Mouse (Mus musculus) Patski (cell line): ENCODE results near the gene Acvr1b. TPM values are rescaled to one million over a fixed set of nuclear protein-coding genes. Genes with fewer than 3 reads are reported as not detected.

ENCODE experiments used
- ATAC-seq: fragments of 100-300 bp; one replicate; pipeline ENCODE4 v1.8.0; 2021
- CTCF ChIA-PET: fragments of 350-600 bp; sonication (Branson Sonifier 250); formaldehyde crosslinking; loops from one replicate; lab custom pipeline; 2022; ENCODE audit warnings: inconsistent platforms; lab: Charles Lee
- POLR2A ChIA-PET: fragments of 350-600 bp; sonication (Branson Sonifier 250); formaldehyde crosslinking; loops from one replicate; lab custom pipeline; 2022; ENCODE audit warnings: antibody characterized with exemption, inconsistent platforms; lab: Charles Lee
- DNase-seq: peaks from one replicate; pipeline ENCODE4 v3.0.0-alpha.2; 2011; ENCODE audit warnings: low read depth, low spot score
- H3K27me3 ChIP-seq: fragments of 371-371 bp; one replicate; pipeline ENCODE4 v1.5.1; 2021
- CTCF ChIP-seq: fragments of 100-300 bp; IDR thresholded peaks from one replicate; pipeline ENCODE4 v1.5.1; 2021
- in situ Hi-C: fragments of 300-500 bp; cut with MboI; formaldehyde crosslinking; loops from 3 replicates; pipeline ENCODE4 v1.11.1; 2018; ENCODE audit warnings: low pct_unique_long_range_greater_than_20kb, mixed read lengths
- polyA plus RNA-seq: library from polyadenylated mRNA; unstranded; gene quantifications from one replicate; pipeline ENCODE4 v1.2.3, GENCODE M21; 2021

Acvr1b gene
- polyA plus RNA-seq, 1 experiment from 2014 or later, result 31.1 TPM

DNA sequence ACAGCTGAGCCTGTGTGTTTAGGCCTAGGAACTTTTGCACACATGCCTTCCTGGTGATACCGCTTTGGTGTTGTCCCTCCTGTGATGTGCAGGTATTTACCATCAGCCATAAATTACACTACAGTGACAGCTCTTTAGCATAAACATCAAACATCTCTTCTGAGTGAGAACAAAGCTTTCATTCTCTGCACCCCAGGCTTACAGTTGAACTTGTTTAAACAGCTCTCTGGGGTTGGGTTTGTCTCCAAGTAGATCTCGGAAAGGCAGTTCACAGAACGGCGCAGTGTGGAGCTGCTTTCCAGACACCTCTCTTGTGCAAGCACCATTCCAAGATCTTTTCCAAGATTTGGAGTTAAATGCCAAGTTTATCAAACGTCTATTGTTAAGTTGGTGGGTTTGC, 8.8 kb downstream of the Acvr1b start:
- ChIA-PET CTCF (interaction anchor here (0.9 to 3.7 kb wide), 3 partner anchors 8 to 15 kb away, joined by 3 to 18 read pairs (median 3); no protein-coding TSS in a partner anchor), POLR2A (no interaction called here)
- no peak for DNase-seq
- no peak for ATAC-seq
- no peaks in the 10 kb centered on the region for H3K27me3 ChIP-seq
- no peak for TF ChIP-seq CTCF
- in situ Hi-C loops, result no loop called here

DNA sequence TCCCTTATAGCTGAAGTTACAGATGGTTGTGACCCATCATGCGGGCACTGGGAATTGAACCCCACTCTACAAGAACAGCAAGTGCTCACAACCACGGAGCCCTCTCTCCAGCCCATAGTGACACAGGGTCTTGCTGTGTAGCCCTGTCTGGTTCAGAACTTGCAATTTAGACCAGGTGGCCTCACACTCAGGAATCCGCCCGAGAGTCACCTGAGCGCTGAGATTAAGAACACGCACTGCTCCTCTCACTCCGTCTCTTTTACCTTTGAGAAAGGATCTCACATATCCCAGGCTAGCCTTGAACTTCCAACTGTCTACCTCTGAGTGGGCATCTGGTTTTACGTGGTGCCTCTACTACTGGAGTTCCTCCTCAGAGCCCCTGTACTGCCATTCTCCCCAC, 10.4 kb downstream of the Acvr1b start:
- no peak for TF ChIP-seq CTCF
- POLR2A ChIA-PET, result no interaction called here
- DNase-seq (no peak), ATAC-seq (no peak)
- CTCF ChIA-PET, result interaction anchor here (1.0 kb wide), 1 partner anchor 14 kb away, joined by 3 read pairs; no protein-coding TSS in a partner anchor
- H3K27me3 ChIP-seq, result no peaks in the 10 kb centered on the region
- in situ Hi-C loops, result no loop called here

DNA sequence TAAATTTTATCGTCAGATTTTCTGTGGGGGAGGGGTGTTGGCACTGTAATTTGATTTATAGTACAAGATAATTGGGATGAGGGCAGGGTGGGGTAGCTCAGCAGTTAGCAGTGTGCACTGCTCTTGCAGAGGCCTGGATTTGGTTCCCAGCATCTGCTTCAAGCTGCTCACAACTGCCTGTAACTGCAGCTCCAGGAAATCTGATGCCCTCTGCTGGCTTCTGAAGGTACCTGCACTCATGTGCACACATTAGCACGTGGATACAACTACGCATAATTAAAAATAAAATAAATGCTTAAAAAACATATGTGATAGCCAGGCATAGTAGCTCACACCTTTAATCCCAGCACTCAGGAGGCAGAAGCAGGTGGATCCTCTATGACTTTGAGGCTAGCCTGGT, 11.7 kb downstream of the Acvr1b start:
- ChIA-PET POLR2A (no interaction called here), CTCF (no interaction called here)
- DNase-seq, result no peak
- ATAC-seq, result no peak
- in situ Hi-C loops, result no loop called here
- TF ChIP-seq CTCF, result peak; percentile 60
- H3K27me3 ChIP-seq, result no peaks in the 10 kb centered on the region

DNA sequence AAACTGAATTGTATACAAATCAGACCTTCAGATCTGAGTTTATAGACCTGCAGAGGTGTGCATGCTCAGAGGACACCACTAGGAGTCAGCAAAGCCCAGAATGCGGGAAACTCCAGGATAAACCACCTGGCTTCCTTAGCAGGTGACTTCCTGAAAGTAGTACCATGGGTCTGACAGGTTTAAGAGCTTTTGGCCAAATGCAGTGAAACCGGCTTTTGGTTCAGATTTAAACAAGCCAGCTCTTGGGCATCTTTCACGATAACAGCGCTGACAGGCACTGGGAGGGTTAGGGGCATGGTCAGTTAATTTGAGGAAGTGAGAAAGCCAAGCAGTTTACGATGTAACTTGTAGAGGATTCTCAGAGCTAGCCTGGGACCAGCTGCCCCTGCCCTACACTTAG, 14.0 kb downstream of the Acvr1b start:
- no peaks in the 10 kb centered on the region for H3K27me3 ChIP-seq
- DNase-seq (no peak), ATAC-seq (no peak)
- no peak for TF ChIP-seq CTCF
- POLR2A ChIA-PET, result interaction anchor here (0.7 kb wide), 1 partner anchor 84 kb away, joined by 3 read pairs; no protein-coding TSS in a partner anchor
- CTCF ChIA-PET, result interaction anchor here (0.8 to 2.2 kb wide), 4 partner anchors 10 to 49 kb away, joined by 3 to 11 read pairs (median 4); no protein-coding TSS in a partner anchor
- in situ Hi-C loops, result no loop called here

DNA sequence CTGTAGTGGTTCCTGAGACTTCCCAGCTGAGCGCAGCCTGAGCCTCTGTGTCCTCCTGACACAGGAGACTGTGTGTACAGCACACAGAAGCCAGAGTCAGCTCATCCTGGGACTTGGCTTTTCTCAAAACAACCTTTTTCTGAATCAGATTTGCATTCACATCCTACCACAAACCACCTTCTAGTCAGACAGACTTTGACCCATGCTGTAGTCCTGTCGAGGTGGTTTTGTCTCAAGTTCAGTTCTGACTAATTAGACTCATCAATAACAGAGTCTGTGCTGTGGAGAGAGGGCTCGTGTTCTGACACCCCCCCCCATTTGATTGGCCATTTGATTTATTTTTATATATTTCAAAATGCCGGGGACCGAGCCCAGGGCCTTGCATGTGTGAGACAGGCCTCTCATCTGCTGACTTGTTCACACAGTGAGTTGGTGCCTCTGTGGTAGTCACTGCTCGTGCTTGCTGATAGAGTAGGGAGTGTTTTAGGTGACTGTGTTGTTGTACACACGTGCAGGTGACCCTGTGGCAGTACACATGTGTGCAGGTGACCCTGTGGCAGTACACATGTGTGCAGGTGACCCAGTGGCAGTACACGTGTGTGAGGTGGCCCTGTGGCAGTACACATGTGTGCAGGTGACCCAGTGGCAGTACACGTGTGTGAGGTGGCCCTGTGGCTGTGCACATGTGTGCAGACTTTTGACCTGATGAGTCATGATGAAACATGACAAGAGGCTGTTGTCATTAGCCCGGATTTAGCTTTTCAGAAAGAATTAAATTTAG, 16.3 kb downstream of the Acvr1b start:
- no peaks in the 10 kb centered on the region for H3K27me3 ChIP-seq
- no peak for ATAC-seq
- no peak for TF ChIP-seq CTCF
- ChIA-PET CTCF (interaction anchor here (0.8 to 2.2 kb wide), 4 partner anchors 8 to 42 kb away, joined by 3 to 5 read pairs (median 3); no protein-coding TSS in a partner anchor), POLR2A (interaction anchor here (0.6 kb wide), 1 partner anchor 24 kb away, joined by 5 read pairs; no protein-coding TSS in a partner anchor)
- in situ Hi-C loops, result loop anchor here (10.0 kb wide), 1 partner anchor 45 kb away; no protein-coding TSS in a partner anchor
- no peak for DNase-seq

DNA sequence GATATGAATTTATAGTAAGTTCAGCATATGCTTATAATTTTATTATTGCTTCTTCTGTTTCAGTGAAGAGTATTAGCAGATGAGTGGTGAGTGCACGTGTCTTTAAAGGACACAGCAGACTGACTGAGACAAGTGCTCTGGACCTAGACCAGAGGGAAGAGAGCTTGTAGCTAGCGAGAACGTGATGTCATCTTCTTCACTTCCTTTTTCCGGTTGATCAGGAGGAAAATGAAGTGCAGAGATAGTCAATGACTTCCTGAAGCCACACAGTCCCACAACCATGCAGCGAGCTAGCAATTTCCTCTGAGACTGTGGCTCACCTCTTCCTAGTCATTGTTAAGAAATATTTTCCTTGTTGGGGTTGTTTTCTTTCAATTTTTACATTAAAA, 16.9 kb downstream of the Acvr1b start:
- DNase-seq (no peak), ATAC-seq (no peak)
- no peaks in the 10 kb centered on the region for H3K27me3 ChIP-seq
- POLR2A ChIA-PET, result interaction anchor here (0.6 kb wide), 1 partner anchor 24 kb away, joined by 5 read pairs; no protein-coding TSS in a partner anchor
- TF ChIP-seq CTCF, result no peak
- CTCF ChIA-PET, result interaction anchor here (1.0 to 1.1 kb wide), 2 partner anchors 8 to 42 kb away, joined by 3 read pairs; no protein-coding TSS in a partner anchor
- in situ Hi-C loops, result loop anchor here (10.0 kb wide), 1 partner anchor 46 kb away; no protein-coding TSS in a partner anchor

DNA sequence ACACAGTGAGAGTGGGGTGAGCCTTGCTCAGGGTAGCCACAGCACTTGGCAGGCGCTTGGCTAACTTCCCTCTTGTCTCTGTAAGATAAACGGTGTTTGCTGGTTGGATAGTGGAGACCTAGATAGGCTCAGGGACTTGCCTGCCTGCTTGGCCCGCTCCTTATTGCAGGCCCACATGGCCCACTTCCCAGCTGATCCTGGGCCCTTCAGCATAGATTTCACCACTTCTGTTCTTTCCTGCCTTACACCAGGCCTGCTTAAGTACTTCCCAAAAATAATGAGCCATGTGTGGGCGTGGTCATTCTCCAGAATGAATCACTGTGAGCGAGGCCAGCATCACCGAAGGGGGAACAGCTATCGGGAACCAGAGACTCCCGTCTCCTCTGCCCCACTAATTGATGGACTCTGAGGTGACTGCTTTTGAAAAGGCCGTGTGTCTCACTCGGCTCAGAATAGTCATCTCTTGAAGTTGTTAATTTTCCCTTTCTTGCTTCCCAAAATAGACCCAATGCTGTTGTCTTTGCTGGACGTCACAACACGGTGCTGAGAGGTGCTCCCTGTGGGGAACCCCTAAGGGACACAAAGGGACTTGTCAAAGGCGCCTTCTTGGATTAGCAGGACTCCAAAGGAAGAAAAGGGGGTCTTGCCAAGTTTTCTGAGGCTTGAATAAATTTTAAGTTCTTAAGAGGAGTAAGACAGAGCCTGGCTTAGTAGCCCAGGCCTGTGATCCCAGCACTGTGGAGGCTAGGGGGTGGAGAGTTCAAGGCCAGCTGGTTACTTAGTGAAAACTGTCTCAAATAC, 17.8 kb downstream of the Acvr1b start:
- POLR2A ChIA-PET, result no interaction called here
- no peak for DNase-seq
- in situ Hi-C loops, result loop anchor here (10.0 kb wide), 1 partner anchor 47 kb away; no protein-coding TSS in a partner anchor

DNA sequence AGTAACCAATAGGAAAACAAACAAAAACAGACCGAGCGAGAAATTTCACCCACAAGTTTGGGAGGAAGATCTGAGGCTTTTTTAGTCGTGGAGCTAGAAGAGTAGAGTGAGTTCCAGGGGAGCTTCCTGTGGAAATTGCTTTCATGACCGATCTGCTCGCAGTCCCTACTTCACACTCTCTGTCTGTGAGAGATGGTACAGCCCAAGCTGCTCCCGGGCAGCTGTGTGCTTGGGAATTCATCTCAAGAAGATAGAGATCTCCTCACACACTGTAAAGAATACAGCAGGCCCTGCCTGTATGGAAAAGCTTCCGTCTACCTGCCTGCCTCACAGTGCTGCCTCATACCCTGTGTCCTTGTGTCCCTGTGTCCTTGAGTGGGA, 18.4 kb downstream of the Acvr1b start:
- in situ Hi-C loops, result loop anchor here (10.0 kb wide), 1 partner anchor 47 kb away; no protein-coding TSS in a partner anchor
- no peak for ATAC-seq
- TF ChIP-seq CTCF, result no peak
- POLR2A ChIA-PET, result no interaction called here
- DNase-seq, result no peak
- no peaks in the 10 kb centered on the region for H3K27me3 ChIP-seq
- CTCF ChIA-PET, result interaction anchor here (0.8 to 1.4 kb wide), 3 partner anchors 10 to 44 kb away, joined by 3 read pairs; no protein-coding TSS in a partner anchor

More for the DNA sequence above, 17.8 kb downstream of the Acvr1b start:
- TF ChIP-seq CTCF, result no peak
- ATAC-seq, result no peak
- H3K27me3 ChIP-seq, result no peaks in the 10 kb centered on the region
- CTCF ChIA-PET, result interaction anchor here (0.8 to 1.4 kb wide), 4 partner anchors 10 to 43 kb away, joined by 3 read pairs; no protein-coding TSS in a partner anchor

DNA sequence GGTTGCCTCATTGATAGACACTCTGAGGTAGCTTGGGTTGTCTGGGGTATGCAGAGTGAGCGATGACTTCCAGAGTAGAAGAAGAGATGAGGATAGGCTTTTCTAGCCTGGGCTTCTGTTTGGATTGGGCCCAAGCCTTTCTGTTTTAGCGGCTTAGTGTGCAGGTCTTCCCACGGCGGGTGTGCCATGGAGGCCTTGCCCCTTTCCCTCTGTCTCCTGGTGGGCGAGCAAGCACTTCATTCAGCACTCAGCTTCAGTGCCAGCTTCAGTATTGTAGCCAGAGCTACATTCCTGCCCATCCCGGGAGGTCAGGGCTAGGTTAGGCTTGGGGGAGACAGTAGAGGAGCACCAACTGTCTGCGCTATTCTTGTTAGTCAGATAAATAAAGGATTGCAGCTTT, 18.8 kb downstream of the Acvr1b start:
- CTCF ChIA-PET, result interaction anchor here (0.8 to 1.4 kb wide), 2 partner anchors 29 to 44 kb away, joined by 3 read pairs; no protein-coding TSS in a partner anchor
- DNase-seq (no peak), ATAC-seq (no peak)
- TF ChIP-seq CTCF, result no peak
- H3K27me3 ChIP-seq, result no peaks in the 10 kb centered on the region
- POLR2A ChIA-PET, result no interaction called here
- in situ Hi-C loops, result loop anchor here (10.0 kb wide), 1 partner anchor 48 kb away; no protein-coding TSS in a partner anchor

DNA sequence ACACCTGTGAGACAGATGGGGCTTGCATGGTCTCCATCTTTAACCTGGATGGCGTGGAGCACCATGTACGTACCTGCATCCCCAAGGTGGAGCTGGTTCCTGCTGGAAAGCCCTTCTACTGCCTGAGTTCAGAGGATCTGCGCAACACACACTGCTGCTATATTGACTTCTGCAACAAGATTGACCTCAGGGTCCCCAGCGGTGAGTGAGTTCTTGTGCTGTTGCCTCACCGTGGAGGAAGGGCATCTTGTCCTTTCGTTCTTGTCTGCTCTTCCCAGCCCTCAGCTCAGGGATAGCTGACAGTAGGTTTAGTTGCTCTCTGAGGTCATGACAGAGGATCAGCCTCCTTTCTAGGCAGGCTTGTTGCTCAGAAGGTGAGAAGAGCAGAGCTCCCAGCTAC, 20.1 kb downstream of the Acvr1b start:
- POLR2A ChIA-PET, result no interaction called here
- TF ChIP-seq CTCF, result no peak
- CTCF ChIA-PET, result interaction anchor here (2.5 kb wide), 1 partner anchor 28 kb away, joined by 6 read pairs; no protein-coding TSS in a partner anchor
- DNase-seq, result no peak
- H3K27me3 ChIP-seq, result no peaks in the 10 kb centered on the region
- no peak for ATAC-seq
- in situ Hi-C loops, result loop anchor here (10.0 kb wide), 1 partner anchor 49 kb away; no protein-coding TSS in a partner anchor
